Mouse (Mus musculus) monocyte, adult 2 months (primary cell): ENCODE results near the gene Phc2.
"Not testable (repeated sequence)": the region's sequence is repeated elsewhere in the genome, so short reads cannot be mapped to it uniquely, and the experiment has no call there.

ENCODE experiments used
- DNase-seq, 2 experiments: peaks; one replicate each; pipeline ENCODE4 v3.0.0; 2022; ENCODE audit warnings: low spot score in 2 of 2, low read depth in 1 of 2

The Phc2 gene

DNA sequence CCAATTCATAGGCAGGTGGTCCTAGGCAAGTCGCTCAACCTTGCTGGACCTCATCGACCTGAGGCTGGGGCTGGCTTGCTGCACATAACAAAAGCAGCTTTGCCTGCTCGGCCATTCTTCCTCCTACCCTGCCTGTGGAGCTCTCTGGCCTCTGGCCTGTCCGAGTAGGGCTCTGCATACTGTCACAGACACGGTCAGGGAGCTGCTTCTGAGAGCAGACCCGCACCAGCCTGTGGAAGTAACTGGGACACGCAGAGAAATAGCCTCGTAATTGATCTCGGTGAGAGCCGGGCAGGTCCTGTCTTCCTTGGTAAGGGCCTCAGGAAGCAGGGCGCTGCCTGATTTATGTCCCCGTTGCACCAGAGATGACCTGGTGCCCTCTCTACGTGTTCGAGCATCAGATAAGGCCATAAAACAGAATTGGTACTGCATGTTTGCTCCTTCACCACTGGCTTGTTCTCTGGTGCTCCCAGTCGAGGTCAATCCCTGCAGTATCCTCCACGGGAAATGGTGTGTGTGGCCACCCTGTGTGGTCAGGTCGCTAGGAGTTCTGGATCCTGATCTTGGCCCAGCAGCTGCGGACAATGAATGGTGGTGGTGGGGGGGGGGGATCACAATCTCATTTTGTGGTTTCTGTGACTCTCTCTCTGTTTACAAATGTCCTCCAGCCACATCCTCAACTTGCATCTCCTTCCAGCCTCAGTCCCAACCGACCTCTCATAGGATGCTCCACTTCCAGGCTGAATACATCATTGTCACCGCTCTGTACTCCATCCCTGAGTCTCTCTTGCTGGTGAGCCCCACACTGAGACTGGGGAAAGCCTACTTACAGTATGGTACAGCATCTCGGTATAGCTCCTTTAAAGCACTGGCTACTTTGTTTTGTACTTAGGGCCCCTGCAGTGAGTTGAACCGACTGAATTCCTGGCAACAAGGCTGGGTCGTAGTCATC, 12.5 kb upstream of the Phc2 start:
- no peak for DNase-seq

DNA sequence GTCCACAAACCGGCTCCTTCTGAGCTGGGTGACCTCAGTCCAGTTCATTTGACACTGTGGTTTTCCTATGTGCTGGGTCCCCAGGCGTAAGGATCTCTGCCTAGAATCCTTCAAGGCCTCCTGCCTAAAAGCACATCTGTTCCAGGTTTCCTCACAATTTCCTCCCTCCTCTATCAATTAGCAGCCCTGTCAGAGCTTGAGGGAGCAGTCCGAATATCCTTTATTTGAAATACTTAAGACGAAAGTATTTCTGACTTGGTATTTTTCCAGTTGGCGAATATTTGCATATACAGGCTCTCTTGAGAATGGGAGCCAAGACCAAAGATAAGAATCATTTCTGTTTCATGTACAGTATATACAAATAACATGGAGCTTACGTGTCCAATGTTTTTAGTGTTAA, 8.6 kb upstream of the Phc2 start:
- DNase-seq, result no peak

DNA sequence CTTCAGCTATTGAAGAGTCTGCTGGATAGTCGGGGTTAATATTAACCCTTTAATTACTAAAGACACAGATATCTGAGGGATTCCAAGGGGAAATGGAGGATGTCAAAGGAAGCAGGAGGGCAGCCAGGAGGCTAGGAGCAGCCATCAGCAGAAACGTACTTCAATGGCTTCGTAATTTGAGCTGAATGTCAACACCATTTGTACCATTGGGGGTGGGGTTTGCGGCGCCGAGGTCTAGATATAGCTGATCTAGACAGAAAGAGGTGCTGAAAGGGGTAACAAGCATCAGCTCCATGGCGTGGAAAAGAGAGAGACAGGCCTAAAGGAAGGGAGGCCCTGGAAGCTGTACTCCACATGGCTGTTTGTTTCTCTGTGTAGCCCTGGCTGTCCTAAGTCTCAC, 7.7 kb upstream of the Phc2 start:
- DNase-seq, result no peak

DNA sequence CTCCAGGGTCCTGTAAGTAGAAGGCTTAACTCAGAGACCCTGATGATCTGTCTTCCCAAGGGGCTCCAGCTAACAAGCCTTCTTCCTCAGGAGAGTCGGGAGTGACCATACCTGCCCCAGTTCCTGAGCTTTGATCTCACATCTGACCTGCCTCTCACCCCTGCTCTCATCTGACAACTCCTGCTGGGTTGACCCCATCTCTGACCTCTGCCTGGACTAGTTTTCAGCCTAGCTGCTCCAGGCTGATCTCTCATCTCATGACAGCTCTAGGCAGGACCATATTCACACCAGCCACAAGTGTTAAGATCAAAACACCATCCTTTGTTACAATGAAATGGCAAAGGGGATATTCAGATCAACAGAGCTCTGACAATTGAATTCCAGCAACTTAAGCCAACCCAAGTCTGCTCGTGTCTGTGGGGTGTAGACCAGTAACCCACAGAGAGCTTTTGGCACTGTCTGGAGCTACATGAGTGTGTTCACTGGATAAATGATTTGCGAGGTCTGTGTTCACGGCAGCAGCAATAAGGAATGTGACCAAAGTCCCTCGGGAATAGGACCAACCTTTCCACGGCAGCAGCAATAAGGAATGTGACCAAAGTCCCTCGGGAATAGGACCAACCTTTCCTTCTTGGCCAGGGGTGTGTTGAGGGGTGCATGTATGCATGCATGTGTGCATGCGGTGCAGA, 5.8 kb upstream of the Phc2 start:
- DNase-seq, result no peak

DNA sequence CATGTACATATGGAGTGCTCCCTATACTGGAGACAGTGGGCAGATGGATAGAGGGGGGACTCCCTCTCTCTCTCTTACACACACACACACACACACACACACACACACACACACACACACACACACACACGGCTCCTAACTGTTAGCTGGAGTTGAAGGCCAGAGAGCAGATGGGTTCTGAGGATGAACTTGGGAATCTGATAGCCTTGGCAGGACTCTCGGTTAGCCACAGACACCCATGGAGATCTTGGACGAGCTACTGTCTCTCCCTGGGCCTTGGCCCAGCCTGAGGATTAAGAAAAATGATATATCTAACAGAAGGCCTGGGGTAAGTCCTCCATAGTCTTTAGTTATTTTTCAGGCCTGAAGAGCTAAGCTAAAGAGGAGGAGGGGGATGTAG, 3.0 kb upstream of the Phc2 start:
- no peak for DNase-seq

DNA sequence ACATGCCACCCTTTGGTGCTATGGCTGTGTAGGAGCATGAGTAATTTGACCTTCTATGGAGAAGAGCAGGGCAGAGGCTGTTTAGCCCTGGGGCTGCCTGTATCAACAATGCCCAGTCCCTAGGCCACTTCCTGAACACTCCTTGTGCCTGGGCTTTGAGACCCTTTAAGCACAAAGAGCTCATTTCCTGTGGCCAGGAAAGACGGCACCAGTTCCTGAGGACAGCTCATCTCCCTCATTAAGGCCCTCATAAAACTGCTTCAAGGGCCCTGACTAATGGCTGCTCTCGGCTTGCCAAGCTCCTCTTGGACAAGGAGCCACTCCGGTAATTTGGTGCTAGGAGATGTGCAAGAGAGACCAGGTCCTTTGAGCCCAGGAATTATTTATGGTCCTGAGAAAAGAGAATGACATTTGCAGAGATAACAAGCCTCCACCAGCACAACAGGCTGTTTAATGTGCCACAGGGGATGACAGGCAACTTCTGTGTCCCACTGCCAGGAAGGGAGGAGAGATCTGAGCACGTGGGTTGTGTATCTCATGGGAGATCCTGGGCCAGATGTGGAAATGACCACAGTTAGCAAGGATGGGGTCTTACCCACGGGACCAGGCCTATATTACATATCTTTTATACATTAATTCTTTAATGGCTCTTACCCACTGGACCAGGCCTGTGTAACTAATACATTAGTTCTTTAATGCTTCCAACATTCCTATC, 1.8 kb upstream of the Phc2 start:
- no peak for DNase-seq

DNA sequence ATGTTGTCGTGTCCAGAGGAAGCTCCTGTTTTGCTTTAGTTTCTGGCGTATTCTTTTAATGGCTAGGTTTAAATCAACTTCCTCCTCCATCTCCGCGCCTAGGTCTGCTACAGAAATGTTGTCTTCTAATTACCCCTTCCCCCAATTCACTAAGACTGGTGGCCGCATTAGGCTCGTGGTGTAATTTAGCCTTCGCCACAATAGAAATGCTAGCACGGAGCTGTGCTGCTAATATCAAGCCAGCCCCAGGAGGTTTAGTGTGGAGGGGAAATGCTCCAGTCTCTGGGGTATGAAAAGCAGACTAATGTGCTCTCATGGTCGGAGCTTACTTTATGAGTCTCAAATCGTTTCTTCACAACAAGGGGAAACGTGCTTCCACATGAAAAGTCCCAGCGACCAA, 944 bp downstream of the Phc2 start:
- DNase-seq, result no peak

DNA sequence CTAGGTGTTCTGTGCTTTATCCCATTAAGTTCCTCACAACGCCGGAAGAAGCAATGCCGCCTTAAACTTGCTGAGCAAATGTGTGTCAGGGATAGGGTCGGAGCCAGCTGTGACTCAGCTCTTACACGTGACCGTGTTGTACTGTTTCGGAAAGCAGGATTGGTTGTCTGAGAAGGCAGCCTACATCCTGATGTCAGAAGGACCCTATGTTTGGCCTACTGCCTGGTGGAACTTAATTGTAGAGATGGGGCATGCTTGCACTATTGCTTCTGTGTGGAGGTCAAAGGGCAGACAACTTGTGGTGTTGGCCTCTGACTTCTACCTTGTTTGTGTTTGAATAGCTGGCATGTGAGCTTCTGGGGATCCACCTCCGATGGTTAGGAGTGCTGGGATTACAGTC, 5.7 kb downstream of the Phc2 start:
- DNase-seq, result no peak

DNA sequence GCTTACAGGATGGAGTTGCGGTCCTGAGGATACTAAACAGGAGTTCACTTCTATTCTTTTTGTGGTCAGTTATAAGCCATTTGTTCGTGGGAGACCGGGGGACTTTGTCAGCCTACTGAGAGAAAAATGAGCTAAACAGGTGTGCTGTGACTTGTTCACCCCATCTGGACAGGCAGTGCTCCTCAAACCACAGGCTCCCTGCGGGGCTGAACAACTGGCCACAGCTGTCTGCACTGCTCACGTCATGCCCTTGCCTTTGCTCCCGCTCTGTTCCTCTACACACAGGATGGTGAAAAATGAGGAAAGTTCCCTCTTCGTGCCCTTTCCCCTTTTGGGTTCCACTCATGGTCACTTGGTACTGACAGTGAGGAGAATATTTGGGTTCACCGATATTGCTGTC, 6.6 kb downstream of the Phc2 start:
- DNase-seq, result no peak

DNA sequence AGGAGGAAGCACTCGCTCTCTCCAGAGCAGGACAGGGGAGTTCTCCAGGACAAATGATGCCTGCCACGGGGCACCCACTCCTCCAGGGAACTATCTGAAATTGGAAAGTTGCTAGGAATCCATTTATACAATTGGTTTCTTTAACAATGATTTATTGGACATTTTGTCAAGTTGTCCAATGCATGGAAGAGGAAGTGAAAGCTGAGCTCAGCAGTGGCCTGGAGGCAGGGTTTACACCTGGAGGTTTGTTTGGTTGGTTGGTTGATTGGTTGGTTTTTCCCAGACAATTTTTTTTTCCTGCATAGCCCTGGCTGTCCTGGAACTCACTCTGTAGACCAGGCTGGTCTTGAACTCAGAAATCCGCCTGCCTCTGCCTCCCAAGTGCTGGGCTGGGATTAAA, 9.5 kb downstream of the Phc2 start:
- no peak for DNase-seq

DNA sequence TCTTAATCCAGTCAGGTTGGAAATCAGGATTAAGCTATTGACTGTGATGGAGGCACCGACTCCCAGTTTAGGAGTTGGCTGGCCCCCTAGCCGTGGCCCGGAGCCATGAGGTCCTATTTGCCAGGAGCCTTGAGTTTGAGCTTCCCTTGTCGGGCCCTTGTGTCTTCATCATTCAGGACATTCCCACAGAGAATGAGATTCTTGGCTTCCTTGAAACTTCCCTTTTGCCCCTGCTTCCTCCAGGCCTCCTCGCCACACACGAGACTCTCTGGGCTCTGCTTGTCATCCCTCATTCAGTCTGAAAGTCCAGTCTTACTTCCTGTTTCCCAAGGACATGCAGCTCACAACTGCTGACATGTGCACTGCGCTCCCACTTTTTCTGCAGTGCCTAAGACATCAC, 11.9 kb downstream of the Phc2 start:
- not testable (repeated sequence) for DNase-seq

DNA sequence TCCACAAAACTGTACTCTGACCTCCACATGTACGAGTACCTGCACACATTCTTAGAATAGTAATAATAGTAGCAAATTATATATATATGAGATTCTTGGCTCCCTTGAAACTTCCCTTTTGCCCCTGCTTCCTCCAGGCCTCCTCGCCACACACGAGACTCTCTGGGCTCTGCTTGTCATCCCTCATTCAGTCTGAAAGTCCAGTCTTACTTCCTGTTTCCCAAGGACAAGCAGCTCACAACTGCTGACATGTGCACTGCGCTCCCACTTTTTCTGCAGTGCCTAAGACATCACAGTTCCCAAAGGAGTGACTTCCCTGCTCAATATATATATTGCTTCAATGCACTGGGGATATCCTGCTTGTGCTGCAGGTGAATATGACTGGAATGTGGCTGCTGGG, 12.7 kb downstream of the Phc2 start:
- not testable (repeated sequence) for DNase-seq

DNA sequence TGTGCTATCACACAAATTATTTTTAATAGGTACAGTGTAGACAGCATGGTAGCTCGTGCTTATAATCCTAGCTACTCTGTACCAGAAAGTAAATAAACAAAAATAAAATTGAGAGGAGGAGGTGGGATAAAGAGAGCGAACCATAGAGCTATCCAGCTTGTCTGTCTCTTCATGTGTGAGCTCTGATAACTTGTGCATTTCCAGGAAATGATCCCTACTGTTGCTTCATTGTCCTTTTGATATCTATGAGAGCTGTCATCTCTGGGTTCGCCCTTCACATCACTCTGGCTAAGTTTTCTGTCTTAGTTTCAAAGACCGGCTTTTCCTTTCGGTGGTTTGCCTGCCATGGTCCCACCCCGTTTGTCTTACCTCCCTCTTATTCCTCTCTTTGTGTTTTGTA, 14.7 kb downstream of the Phc2 start:
- no peak for DNase-seq

DNA sequence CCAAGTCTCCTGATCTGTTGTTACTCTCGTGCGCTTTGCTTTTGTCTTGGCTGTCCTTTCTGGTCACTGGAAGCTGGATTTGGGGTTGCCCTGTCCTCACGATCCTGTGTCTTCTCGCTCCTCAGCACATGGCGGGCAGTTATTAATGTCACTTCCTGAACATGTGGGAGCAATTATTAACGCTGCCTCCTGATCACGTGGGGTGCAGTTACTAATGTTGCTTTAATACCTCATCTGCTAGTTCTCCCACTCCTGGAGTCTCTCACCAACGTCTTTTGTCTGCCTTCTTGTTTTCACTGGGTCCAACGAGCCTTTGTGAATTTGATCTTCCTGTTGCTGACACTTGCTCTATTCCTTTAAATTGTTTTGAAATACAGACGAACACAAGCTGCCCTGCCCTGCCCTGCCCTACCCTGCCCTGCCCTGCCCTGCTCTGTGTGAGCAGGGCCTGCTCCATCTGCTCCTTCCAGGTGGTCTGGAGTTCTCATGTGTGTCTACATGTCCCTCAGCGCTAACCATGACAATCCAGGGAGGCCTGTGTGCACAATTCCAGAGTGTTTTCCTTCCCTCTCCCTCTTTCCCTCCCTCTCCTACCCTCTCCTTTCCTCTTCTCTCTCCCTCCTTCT, 16.2 kb downstream of the Phc2 start:
- no peak for DNase-seq

DNA sequence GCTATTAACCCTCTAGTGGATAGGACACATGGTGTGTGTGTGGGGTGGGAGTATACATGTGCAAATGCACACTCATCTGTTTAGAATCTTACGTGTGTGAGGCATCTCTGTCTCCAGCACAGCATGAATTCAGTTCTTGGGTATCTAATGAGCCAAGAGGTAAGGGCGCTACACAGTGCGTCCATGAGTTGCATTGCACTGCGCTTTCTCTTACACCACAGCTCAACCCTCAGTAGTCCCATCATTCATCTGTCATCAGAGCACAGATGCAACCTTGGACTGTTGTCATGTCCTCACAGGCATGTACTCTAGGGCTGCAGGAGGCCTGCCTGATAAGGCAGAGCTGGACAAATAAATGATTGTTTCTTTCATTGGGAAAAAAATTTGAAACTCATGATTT, 18.0 kb downstream of the Phc2 start:
- DNase-seq, result no peak

DNA sequence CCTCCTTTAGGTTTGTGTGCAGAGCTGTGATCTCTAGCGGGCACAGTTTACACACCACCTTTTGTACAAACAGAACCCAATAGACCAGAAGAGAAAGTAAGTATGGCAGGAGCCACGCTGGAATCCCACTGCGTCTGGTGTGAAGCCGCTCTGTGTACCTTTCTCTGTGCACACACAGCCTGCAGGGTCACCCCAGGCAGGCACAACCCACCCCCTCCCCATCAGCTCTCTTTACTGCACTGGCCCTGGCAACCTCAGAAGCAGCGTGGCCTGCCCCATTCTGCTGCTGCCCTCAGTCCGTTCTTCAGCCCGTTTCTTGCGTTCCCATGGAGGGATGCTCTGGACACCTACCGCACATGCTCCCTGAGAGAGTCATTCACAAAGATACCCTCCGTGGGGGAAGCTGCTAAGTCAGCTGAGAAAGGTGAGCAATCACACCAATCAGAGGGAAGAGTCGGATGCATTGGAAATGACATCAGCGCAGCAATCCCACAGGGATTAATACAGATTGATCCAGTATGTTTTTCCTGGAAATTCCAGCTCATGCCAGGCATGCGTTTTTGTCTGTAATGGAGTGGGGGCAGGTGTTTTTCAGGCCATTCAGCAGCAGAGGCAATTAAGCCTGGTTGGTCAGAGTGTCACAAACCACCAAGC, 24.2 kb downstream of the Phc2 start:
- DNase-seq, result no peak

DNA sequence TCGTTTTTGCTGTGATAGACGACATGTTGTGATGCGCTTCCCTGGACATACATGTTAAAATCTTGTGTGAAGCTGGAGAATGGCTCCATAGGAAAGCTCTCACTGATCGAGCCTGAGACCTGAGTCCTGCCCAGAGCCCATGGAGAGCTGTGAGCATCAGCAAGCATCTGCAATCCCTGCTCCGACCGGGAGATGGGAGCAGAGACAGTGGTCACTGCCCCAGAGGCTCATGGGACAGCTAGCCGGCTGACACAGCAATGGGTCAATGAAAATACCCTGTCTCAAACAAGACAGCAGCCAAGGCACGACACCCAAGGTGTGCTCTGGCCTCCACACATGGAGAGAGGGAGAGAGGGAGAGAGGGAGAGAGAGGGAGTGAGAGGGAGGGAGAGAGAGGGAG, 26.6 kb downstream of the Phc2 start:
- no peak for DNase-seq

DNA sequence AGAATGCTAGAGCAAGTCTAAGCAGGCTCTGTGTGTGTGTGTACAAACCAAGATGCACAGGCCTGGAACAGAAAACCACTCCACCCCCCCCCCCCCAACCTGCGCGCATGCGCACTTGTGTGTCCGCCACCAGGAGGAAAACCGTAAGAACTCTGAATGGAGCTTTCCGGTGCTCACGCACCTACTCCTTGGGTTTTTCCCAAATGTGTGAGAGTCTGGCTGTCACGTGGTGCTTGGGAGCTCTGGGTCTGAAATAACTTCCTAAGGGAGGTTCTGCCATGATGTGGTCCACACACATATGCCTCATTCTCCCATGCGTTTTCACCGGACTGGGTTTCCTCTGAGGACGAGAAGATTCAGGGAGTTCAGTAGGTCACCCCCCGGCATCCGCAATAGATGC, 27.8 kb downstream of the Phc2 start:
- no peak for DNase-seq

DNA sequence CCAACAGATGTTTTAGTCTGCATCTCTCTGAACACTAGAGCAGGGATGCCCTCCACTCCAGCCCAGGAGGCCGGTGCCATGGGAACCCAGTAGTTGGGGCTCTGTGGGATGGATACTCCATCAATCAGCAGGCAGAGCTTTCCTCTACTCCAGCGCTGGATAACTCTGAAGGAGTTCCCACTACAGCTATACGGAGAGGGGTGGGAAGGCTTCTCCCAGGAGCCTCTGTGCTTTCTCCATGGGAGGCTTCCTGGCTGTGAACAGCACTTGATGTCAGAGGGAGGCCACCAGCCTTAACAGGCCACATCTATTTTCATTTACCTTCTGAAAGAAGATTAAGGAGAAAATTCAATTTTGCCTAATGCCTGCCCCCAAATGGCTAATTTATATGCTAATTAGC, 29.2 kb downstream of the Phc2 start:
- DNase-seq, result no peak

DNA sequence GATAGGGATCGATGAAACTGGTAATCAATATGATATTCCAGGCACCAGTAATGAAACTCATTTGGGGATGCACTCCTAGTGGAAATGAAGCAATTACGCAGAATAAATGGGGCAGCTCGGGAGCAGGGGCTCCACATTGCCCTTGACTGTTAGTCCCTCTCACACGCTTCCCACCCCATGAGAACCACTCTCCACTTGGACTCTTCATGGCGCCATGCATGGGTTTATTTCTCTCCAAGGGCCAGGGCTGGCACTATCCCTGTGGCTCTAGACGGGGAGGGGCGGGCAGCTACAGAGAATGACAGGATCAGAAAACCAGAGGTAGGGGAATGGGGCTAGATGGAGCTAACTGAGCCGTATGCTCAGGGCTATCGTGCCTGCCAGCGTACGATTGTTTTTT, 29.6 kb downstream of the Phc2 start:
- no peak for DNase-seq

DNA sequence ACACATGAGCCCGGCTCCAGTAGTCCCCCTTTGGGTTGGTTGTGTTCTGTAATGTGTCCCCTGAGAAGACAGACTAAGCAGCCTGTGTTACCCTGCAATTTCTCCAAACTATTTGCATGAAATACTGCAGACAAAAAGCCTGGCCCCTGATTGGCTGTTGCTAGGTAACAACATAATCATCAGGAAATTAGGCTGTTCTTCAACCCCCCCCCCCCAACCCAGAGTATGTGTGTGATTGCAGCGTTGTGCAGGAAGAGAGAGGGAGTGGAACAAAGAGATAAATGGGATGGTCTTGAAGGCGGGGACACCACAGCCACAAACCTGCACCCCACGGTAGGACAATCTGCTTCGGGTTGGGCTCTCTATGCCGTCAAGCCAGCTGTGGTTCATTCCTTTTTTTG, 34.0 kb downstream of the Phc2 start:
- no peak for DNase-seq
